Mouse (Mus musculus) Patski (cell line): ENCODE measurements around the gene Ece1. TPM values are rescaled to one million over a fixed set of nuclear protein-coding genes. Genes with fewer than 3 reads are reported as not detected.

Source experiments
- ATAC-seq: fragments of 100-300 bp; one replicate; pipeline ENCODE4 v1.8.0; 2021
- CTCF ChIA-PET: fragments of 350-600 bp; sonication (Branson Sonifier 250); formaldehyde crosslinking; loops from one replicate; lab custom pipeline; 2022; ENCODE audit warnings: inconsistent platforms; lab: Charles Lee
- POLR2A ChIA-PET: fragments of 350-600 bp; sonication (Branson Sonifier 250); formaldehyde crosslinking; loops from one replicate; lab custom pipeline; 2022; ENCODE audit warnings: antibody characterized with exemption, inconsistent platforms; lab: Charles Lee
- DNase-seq: peaks from one replicate; pipeline ENCODE4 v3.0.0-alpha.2; 2011; ENCODE audit warnings: low read depth, low spot score
- H3K27me3 ChIP-seq: fragments of 371-371 bp; one replicate; pipeline ENCODE4 v1.5.1; 2021
- CTCF ChIP-seq: fragments of 100-300 bp; IDR thresholded peaks from one replicate; pipeline ENCODE4 v1.5.1; 2021
- in situ Hi-C: fragments of 300-500 bp; cut with MboI; formaldehyde crosslinking; loops from 3 replicates; pipeline ENCODE4 v1.11.1; 2018; ENCODE audit warnings: low pct_unique_long_range_greater_than_20kb, mixed read lengths
- polyA plus RNA-seq: library from polyadenylated mRNA; unstranded; gene quantifications from one replicate; pipeline ENCODE4 v1.2.3, GENCODE M21; 2021

Ece1 gene
- polyA plus RNA-seq, 1 experiment from 2014 or later: 147 TPM

- DNase-seq (no peak), ATAC-seq (no peak)
- CTCF ChIA-PET: interaction anchor here (0.7 to 3.6 kb wide), 19 partner anchors 8 to 154 kb away, joined by 3 to 27 read pairs (median 4); partner anchors contain the start of gene Ece1
- in situ Hi-C loops: loop anchor here (10.0 kb wide), 1 partner anchor 218 kb away; no protein-coding TSS in a partner anchor
- POLR2A ChIA-PET: interaction anchor here (1.1 kb wide), 1 partner anchor 23 kb away, joined by 3 read pairs; no protein-coding TSS in a partner anchor
- TF ChIP-seq CTCF: no peak
- no peaks in the 10 kb centered on the region for H3K27me3 ChIP-seq
Observed at GRCm38 (mm10) chr4:137952840-137953239, 90.8 kb downstream of the Ece1 start.

DNA sequence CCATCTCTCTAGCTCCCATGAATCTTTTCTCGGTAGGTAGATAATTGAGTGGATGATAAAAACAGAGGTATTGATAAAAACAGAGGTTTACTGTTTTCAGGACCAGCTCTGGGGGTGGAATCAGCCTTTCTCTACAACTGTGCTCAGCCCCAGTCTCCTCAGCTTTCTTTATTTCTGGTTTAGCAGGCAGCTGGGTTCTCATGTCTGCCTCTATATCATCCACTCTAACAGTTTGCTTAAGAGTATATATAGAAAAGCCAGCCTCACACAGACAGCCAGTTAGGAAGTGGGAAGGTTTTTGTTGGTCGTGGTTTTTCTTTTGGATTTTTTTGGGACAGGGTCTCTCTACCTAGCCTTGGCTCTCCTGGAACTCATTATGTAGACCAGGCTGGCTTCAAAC, 92.1 kb downstream of the Ece1 start:
- ChIA-PET POLR2A (interaction anchor here (0.6 to 0.7 kb wide), 2 partner anchors 13 to 256 kb away, joined by 3 read pairs; no protein-coding TSS in a partner anchor), CTCF (interaction anchor here (1.2 to 3.6 kb wide), 4 partner anchors 26 to 96 kb away, joined by 3 to 27 read pairs (median 12); partner anchors contain the start of gene Ece1)
- DNase-seq (no peak), ATAC-seq (no peak)
- TF ChIP-seq CTCF: no peak
- no peaks in the 10 kb centered on the region for H3K27me3 ChIP-seq
- in situ Hi-C loops: loop anchor here (10.0 kb wide), 1 partner anchor 219 kb away; no protein-coding TSS in a partner anchor

GRCm38 (mm10) chr4:137954926-137955396, 92.9 kb downstream of the Ece1 start:
- DNase-seq: peak; percentile 97
- in situ Hi-C loops: loop anchor here (10.0 kb wide), 1 partner anchor 220 kb away; no protein-coding TSS in a partner anchor
- no peaks in the 10 kb centered on the region for H3K27me3 ChIP-seq
- POLR2A ChIA-PET: interaction anchor here (0.6 to 0.7 kb wide), 2 partner anchors 14 to 256 kb away, joined by 3 read pairs; no protein-coding TSS in a partner anchor
- TF ChIP-seq CTCF: no peak
- peak; percentile 89 for ATAC-seq
- CTCF ChIA-PET: interaction anchor here (1.1 to 3.6 kb wide), 4 partner anchors 27 to 118 kb away, joined by 3 to 27 read pairs (median 12); partner anchors contain the start of gene Ece1

- no peaks in the 10 kb centered on the region for H3K27me3 ChIP-seq
- ChIA-PET CTCF (no interaction called here), POLR2A (interaction anchor here (1.1 kb wide), 1 partner anchor 14 kb away, joined by 4 read pairs; no protein-coding TSS in a partner anchor)
- no peak for TF ChIP-seq CTCF
- in situ Hi-C loops: loop anchor here (10.0 kb wide), 1 partner anchor 221 kb away; no protein-coding TSS in a partner anchor
- ATAC-seq: no peak
- no peak for DNase-seq
Observed at GRCm38 (mm10) chr4:137956260-137956659, 94.2 kb downstream of the Ece1 start.

DNA sequence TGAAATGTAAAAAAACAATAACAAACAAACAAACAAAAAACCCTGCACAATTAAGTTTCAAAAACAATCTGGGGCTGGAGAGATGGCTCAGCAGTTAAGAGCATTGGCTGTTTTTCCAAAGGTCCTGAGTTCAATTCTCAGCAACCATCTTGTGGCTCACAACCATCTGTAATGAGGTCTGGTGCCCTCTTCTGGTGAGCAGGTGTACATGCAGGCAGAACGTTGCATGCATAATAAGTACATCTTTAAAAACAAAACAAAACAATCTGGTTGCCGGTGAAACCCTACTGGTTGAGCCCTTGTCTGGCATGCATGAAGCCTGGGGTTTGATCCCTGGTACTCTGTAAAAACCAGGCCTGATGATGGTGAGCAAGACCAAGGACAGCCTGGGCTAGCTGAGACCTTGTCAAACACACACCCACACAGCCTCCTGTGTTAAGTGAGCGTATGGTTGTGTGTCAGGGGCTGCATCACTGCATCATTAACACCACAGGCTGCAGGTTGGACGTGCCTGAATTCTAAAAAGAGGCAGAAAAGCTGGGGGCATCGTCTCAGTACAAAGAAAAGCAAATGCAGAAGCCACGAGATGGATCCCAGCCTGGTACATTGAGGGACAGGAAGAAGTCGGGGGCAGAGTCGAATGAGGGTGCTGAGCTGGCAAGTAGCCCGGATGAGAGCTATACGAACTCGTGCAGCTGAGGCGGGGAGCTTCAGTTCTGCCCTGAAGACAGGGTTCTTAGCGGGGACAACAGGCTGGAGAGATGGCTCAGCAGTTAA, 98.0 kb downstream of the Ece1 start:
- DNase-seq (no peak), ATAC-seq (no peak)
- POLR2A ChIA-PET: no interaction called here
- TF ChIP-seq CTCF: no peak
- in situ Hi-C loops: loop anchor here (10.0 kb wide), 2 partner anchors 145 to 225 kb away; no protein-coding TSS in a partner anchor
- CTCF ChIA-PET: no interaction called here
- no peaks in the 10 kb centered on the region for H3K27me3 ChIP-seq

GRCm38 (mm10) chr4:137960757-137961156, 98.7 kb downstream of the Ece1 start:
- DNase-seq (no peak), ATAC-seq (no peak)
- TF ChIP-seq CTCF: no peak
- ChIA-PET POLR2A (no interaction called here), CTCF (interaction anchor here (0.9 to 1.0 kb wide), 2 partner anchors 8 to 149 kb away, joined by 3 read pairs; no protein-coding TSS in a partner anchor)
- H3K27me3 ChIP-seq: no peaks in the 10 kb centered on the region
- in situ Hi-C loops: loop anchor here (10.0 kb wide), 1 partner anchor 144 kb away; no protein-coding TSS in a partner anchor

GRCm38 (mm10) chr4:137962643-137963350, 100.8 kb downstream of the Ece1 start:
- in situ Hi-C loops: loop anchor here (10.0 kb wide), 1 partner anchor 142 kb away; no protein-coding TSS in a partner anchor
- POLR2A ChIA-PET: interaction anchor here (0.7 kb wide), 1 partner anchor 450 kb away, joined by 4 read pairs; no protein-coding TSS in a partner anchor
- DNase-seq (no peak), ATAC-seq (no peak)
- CTCF ChIA-PET: no interaction called here
- no peaks in the 10 kb centered on the region for H3K27me3 ChIP-seq
- TF ChIP-seq CTCF: no peak

- no peak for ATAC-seq
Observed at GRCm38 (mm10) chr4:137963431-137963830, 101.4 kb downstream of the Ece1 start.

DNA sequence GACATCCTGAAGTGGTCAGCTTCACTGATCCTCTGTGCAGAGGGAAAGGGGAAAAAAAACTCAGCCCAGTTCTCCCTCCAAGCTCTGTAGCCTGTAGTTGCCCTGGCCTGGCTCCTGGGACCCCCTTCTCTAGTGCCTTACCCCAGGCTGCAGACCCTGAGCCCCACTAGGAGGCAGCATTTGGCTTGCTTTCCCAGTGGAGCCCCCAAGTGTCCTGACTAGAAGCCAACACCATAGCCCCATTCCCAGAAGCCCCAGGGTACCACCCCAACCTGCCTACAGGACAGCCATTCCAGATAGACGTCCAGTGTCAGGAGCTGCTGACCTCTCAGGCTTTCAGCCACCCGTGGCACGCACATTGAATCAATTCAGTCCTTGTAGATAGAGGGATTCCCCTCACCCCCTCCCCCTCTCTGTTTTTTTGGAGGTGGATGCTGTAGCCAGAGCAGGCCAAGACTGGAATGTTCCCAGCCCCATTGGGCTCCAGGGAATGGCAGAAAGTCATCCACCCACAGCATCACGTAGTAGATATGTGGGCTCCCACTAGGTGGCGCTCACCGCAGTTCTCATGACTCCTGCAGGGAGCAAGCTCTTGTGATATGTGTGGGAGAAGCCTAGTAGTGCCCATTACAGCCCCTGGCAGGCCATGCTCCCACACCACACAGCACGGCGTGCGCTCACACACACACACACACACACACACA, 102.0 kb downstream of the Ece1 start:
- no peaks in the 10 kb centered on the region for H3K27me3 ChIP-seq
- POLR2A ChIA-PET: interaction anchor here (0.6 to 0.7 kb wide), 2 partner anchors 449 to 1933 kb away, joined by 4 to 5 read pairs; no protein-coding TSS in a partner anchor
- CTCF ChIA-PET: interaction anchor here (1.9 kb wide), 1 partner anchor 144 kb away, joined by 6 read pairs; no protein-coding TSS in a partner anchor
- in situ Hi-C loops: loop anchor here (10.0 kb wide), 1 partner anchor 141 kb away; no protein-coding TSS in a partner anchor
- no peak for DNase-seq
- no peak for ATAC-seq
- TF ChIP-seq CTCF: no peak

More at GRCm38 (mm10) chr4:137963431-137963830, 101.4 kb downstream of the Ece1 start:
- CTCF ChIA-PET: no interaction called here
- in situ Hi-C loops: loop anchor here (10.0 kb wide), 1 partner anchor 141 kb away; no protein-coding TSS in a partner anchor
- no peak for DNase-seq
- no peaks in the 10 kb centered on the region for H3K27me3 ChIP-seq
- POLR2A ChIA-PET: interaction anchor here (0.6 to 0.7 kb wide), 2 partner anchors 450 to 1932 kb away, joined by 4 to 5 read pairs; no protein-coding TSS in a partner anchor
- TF ChIP-seq CTCF: no peak
